Mouse (Mus musculus) heart, adult 2 months (tissue): ENCODE data around the gene Reln. TPM values are rescaled to one million over a fixed set of nuclear protein-coding genes. Genes with fewer than 3 reads are reported as not detected.

ENCODE experiments used
- DNase-seq, 2 experiments: peaks; one replicate each; pipeline ENCODE4 v3.0.0; 2021
- H3K27ac ChIP-seq: fragments of 200-600 bp; 2 replicates; pipeline ENCODE4 v1.8.1; 2022
- H3K27me3 ChIP-seq: fragments of 200-500 bp; 2 replicates; pipeline ENCODE4 v1.6.1; 2012; ENCODE audit warnings: mild to moderate bottlenecking, low read length, inconsistent platforms, mixed read lengths; ENCODE audit not compliant: control insufficient read depth, insufficient read depth
- H3K36me3 ChIP-seq: fragments of 200-500 bp; 2 replicates; pipeline ENCODE4 v1.6.1; 2012; ENCODE audit warnings: low read length, inconsistent platforms; ENCODE audit not compliant: control insufficient read depth, insufficient read depth
- H3K4me1 ChIP-seq: fragments of 200-500 bp; 2 replicates; pipeline ENCODE4 v1.6.1; 2011; ENCODE audit warnings: low read length; ENCODE audit not compliant: control insufficient read depth, insufficient read depth
- H3K4me3 ChIP-seq: fragments of 200-600 bp; 2 replicates; pipeline ENCODE4 v1.8.1; 2022
- H3K79me2 ChIP-seq: fragments of 200-500 bp; replicated peaks from 2 replicates; pipeline ENCODE4 v1.6.1; 2012; ENCODE audit warnings: mild to moderate bottlenecking, inconsistent platforms, low read length, moderate library complexity, mixed read lengths; ENCODE audit not compliant: control insufficient read depth, insufficient read depth
- H3K9ac ChIP-seq: fragments of 200-500 bp; 2 replicates; pipeline ENCODE4 v1.6.1; 2012; ENCODE audit warnings: low read depth, mild to moderate bottlenecking, control low read depth, inconsistent platforms, low read length, mixed read lengths
- CTCF ChIP-seq: fragments of 200-600 bp; IDR thresholded peaks from 2 replicates; pipeline ENCODE4 v1.8.1; 2022; ENCODE audit warnings: antibody characterized with exemption, mild to moderate bottlenecking, moderate library complexity
- EP300 ChIP-seq: fragments of 200-500 bp; IDR thresholded peaks from 2 replicates; pipeline ENCODE4 v1.6.1; 2011; ENCODE audit warnings: low read depth, low read length, control low read depth; ENCODE audit not compliant: insufficient read depth
- POLR2A ChIP-seq: fragments of 200-500 bp; IDR thresholded peaks from 2 replicates; pipeline ENCODE4 v1.6.1; 2011; ENCODE audit warnings: mild to moderate bottlenecking, low read depth, low read length, control low read depth; ENCODE audit not compliant: insufficient read depth
- WGBS: fragments of 180-500 bp; shearing (Covaris S2); methylation state at CpG from one replicate; pipeline ENCODE4 v1.1.7; 2018; 5-methylcytosine and 5-hydroxymethylcytosine counted together
- intact Hi-C: fragments of 180-260 bp; cut with DNase I; formaldehyde crosslinking; loops from one replicate; pipeline ENCODE4 v1.15.1; 2025
- polyA plus RNA-seq: library from polyadenylated mRNA; depleted of rRNA; stranded (reverse); fragments of >200 nt; gene quantifications from 2 replicates; pipeline ENCODE4 v1.2.3, GENCODE M21; 2012
- total RNA-seq, 2 experiments: library from RNA; stranded (reverse); gene quantifications; 2 replicates each; pipeline ENCODE4 v1.2.3; 2021

Gene Reln
- total and polyA plus RNA-seq, 3 experiments = 2.6 to 4.0 (median 2.6) TPM

- Histone ChIP-seq H3K9ac (no peak overlapping the region), H3K4me3 (no peak overlapping the region), H3K27me3 (no peaks in the 10 kb centered on the region), H3K27ac (no peak overlapping the region), H3K36me3 (no peaks in the 10 kb centered on the region), H3K79me2 (no peaks in the 10 kb centered on the region), H3K4me1 (no peaks in the 10 kb centered on the region)
- TF ChIP-seq EP300 (no peak), CTCF (no peak)
- no peak for DNase-seq
- 83% methylated on average over 4 of the region's 4 CpGs for WGBS
- intact Hi-C loops = no loop called here
These were observed 102.9 kb downstream of the Reln start for GRCm38 (mm10) chr5:22241560-22241959.

- 48% methylated on average over 6 of the region's 6 CpGs for WGBS
- Histone ChIP-seq H3K36me3 (no peaks in the 10 kb centered on the region), H3K4me3 (no peak overlapping the region), H3K4me1 (no peaks in the 10 kb centered on the region), H3K27me3 (no peaks in the 10 kb centered on the region), H3K9ac (no peak overlapping the region), H3K27ac (no peak overlapping the region), H3K79me2 (no peaks in the 10 kb centered on the region)
- DNase-seq = no peak
- no peak for TF ChIP-seq CTCF
- TF ChIP-seq POLR2A = no peak
- intact Hi-C loops = no loop called here
These were observed 107.7 kb downstream of the Reln start for GRCm38 (mm10) chr5:22236801-22237200.

- H3K9ac ChIP-seq = no peak overlapping the region
- H3K4me3 ChIP-seq = no peak overlapping the region
- no peaks in the 10 kb centered on the region for H3K4me1 ChIP-seq
- WGBS = 26% methylated on average over 4 of the region's 4 CpGs
- DNase-seq = no peak
- H3K79me2 ChIP-seq = no peaks in the 10 kb centered on the region
- H3K27ac ChIP-seq = no peak overlapping the region
- intact Hi-C loops = no loop called here
- H3K36me3 ChIP-seq = no peaks in the 10 kb centered on the region
- H3K27me3 ChIP-seq = no peaks in the 10 kb centered on the region
- no peak for TF ChIP-seq EP300
- TF ChIP-seq POLR2A = no peak
- no peak for TF ChIP-seq CTCF
These were observed 120.0 kb downstream of the Reln start for GRCm38 (mm10) chr5:22224515-22224914.

GRCm38 (mm10) chr5:22223940-22224339, 120.6 kb downstream of the Reln start:
- Histone ChIP-seq H3K27me3 (no peaks in the 10 kb centered on the region), H3K36me3 (no peaks in the 10 kb centered on the region), H3K27ac (no peak overlapping the region), H3K4me3 (no peak overlapping the region), H3K9ac (no peak overlapping the region), H3K79me2 (no peaks in the 10 kb centered on the region), H3K4me1 (no peaks in the 10 kb centered on the region)
- TF ChIP-seq EP300 (no peak), CTCF (no peak), POLR2A (no peak)
- intact Hi-C loops = no loop called here
- no peak for DNase-seq
- 56% methylated on average over 2 of the region's 2 CpGs for WGBS

GRCm38 (mm10) chr5:22208311-22209021, 136.0 kb downstream of the Reln start:
- H3K4me3 ChIP-seq = no peak overlapping the region
- no peak overlapping the region for H3K27ac ChIP-seq
- H3K4me1 ChIP-seq = no peaks in the 10 kb centered on the region
- no peaks in the 10 kb centered on the region for H3K36me3 ChIP-seq
- no peaks in the 10 kb centered on the region for H3K27me3 ChIP-seq
- TF ChIP-seq POLR2A (no peak), CTCF (no peak), EP300 (no peak)
- H3K9ac ChIP-seq = no peak overlapping the region
- no peak for DNase-seq
- 61% methylated on average over 8 of the region's 8 CpGs for WGBS
- no peaks in the 10 kb centered on the region for H3K79me2 ChIP-seq
- intact Hi-C loops = no loop called here

GRCm38 (mm10) chr5:22197926-22198325, 146.6 kb downstream of the Reln start:
- intact Hi-C loops = no loop called here
- no peak overlapping the region for H3K4me3 ChIP-seq
- no peak overlapping the region for H3K9ac ChIP-seq
- no peaks in the 10 kb centered on the region for H3K36me3 ChIP-seq
- H3K4me1 ChIP-seq = no peaks in the 10 kb centered on the region
- H3K27me3 ChIP-seq = no peaks in the 10 kb centered on the region
- 15% methylated on average over 2 of the region's 2 CpGs for WGBS
- H3K79me2 ChIP-seq = no peaks in the 10 kb centered on the region
- H3K27ac ChIP-seq = no peak overlapping the region
- no peak for DNase-seq
- TF ChIP-seq CTCF (no peak), POLR2A (no peak), EP300 (no peak)
